Mouse (Mus musculus) lung, adult 2 months (tissue): ENCODE measurements around the gene Numbl.

Experiments used
- CTCF ChIP-seq: fragments of 200-500 bp; IDR thresholded peaks from 2 replicates; pipeline ENCODE4 v1.5.1; 2011; ENCODE audit warnings: mild to moderate bottlenecking, low read length, control low read depth; ENCODE audit not compliant: insufficient read depth
- POLR2A ChIP-seq: fragments of 200-500 bp; IDR thresholded peaks from 2 replicates; pipeline ENCODE4 v1.6.1; 2011; ENCODE audit warnings: low read depth, mild to moderate bottlenecking, control low read depth, low read length, borderline replicate concordance; ENCODE audit errors: extremely low read depth

GRCm38 (mm10) chr7:27331541-27331851, 73.3 kb downstream of the Numbl start:
- no peak for TF ChIP-seq CTCF
- no peak for TF ChIP-seq POLR2A
